Mouse (Mus musculus) heart, adult 8-10 months (tissue): ENCODE results near the gene Ascc2. TPM values are rescaled to one million over a fixed set of nuclear protein-coding genes. Genes with fewer than 3 reads are reported as not detected.
"Not testable (repeated sequence)": the region's sequence is repeated elsewhere in the genome, so short reads cannot be mapped to it uniquely, and the experiment has no call there.

ENCODE experiments used
- DNase-seq: peaks from one replicate; pipeline ENCODE4 v3.0.0; 2022; ENCODE audit warnings: low spot score
- total RNA-seq, 4 experiments: library from RNA; stranded (reverse); gene quantifications; 2 replicates each; pipeline ENCODE4 v1.2.4; 2022

Gene Ascc2
- total RNA-seq, 4 experiments from 2014 or later, result 14.1 to 18.4 (median 15.3) TPM

DNA sequence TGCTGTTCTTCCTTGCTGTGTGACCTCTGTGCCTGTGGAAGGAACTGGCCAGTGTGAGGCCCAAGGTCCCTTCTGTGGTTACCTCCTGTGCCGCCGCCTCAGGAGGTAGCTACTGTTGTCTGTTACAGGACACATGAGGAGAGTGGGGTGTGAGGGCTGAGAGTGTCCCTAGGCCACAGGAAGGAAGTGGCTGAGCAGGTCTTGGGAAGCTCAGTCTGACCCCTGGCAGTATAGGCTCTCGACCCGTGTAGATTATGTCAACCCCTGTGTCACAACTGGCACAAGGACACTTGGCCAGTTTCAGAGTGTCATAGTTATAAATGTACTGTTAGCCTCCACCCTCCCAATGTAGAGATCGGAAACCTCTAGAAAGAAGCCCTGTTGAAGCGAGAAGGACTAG is 46.0 kb downstream of the Ascc2 start:
- DNase-seq, result no peak

DNA sequence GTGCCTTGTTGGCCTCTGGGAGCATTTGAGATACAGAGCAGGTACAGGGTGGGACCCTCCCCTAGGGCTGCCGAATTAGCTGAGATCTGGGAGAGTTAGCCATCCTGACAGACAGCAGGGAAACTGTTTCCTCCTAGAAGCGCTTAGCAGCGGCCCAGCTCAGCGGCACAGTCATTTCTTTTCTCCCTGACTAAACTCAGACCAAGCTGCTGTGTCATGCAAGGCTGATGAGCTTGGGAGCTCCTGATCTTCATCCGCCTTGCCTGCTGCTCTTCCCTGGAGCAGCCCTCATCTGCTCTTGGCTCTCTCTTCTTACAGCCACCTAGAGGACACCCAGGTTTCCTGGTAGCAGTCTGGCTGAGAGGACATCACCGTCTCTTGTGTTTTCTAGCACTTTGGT is 46.6 kb downstream of the Ascc2 start:
- no peak for DNase-seq

DNA sequence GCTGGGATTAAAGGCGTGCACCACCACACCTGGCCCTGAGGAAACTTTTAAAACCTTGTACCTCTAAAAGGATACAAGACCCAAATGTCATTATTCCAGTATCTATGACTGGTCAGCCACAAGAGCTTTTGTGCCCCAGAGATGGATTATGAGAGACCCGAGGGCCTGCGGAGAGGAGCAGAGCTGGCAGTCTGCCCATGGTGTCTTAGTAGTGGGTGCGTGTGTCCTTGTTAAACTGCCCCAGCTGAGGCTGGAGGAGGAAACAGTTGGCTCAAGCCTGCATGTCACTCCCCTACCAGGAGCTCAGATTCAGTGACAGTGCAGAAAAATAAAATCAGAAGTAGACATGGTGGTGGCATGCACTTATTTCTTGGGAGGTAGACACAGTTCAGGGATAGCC is 47.5 kb downstream of the Ascc2 start:
- DNase-seq, result no peak

DNA sequence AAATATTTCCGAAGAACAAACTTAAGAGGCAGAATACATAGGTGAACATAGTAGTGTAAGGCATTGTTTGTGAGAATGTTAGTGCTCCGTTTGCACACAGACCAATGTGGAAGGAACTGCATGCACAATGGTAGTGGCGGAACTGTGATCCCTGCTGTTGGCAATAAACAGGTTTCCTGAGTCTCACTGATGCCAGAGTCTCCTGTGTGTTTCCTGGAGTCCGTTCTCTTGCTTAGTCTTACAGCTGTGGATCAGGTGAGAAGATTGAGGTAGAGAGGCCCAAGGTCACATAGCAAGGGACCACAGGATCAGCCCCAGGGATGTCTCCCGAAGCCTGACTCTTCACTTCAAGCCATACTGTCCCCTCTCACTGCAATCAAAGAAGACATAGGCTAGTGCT is 48.0 kb downstream of the Ascc2 start:
- no peak for DNase-seq

- no peak for DNase-seq
These were observed 49.5 kb downstream of the Ascc2 start for GRCm38 (mm10) chr11:4687027-4687426.

- DNase-seq, result no peak
These were observed 50.3 kb downstream of the Ascc2 start for GRCm38 (mm10) chr11:4687874-4688273.

- no peak for DNase-seq
These were observed 51.3 kb downstream of the Ascc2 start for GRCm38 (mm10) chr11:4688632-4689380.

DNA sequence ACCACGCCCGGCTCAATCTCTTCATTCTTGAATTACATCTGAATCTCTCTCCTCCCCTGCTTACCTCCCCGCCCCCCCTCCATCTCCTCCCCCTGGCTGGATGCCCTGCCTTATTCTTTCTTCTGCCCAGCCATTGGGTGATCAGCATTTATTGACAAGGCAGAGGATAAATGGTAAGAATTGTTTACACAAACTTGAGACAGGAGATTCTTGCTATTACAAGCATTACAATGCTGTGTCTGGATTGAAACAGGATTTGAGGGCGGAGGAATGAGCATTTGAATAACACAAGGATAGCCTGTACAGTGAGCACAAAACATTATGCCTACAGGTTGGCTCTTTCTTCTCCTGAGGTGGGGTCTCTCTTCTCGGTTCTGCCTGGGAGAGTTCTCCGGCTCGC is 52.8 kb downstream of the Ascc2 start:
- DNase-seq, result no peak

DNA sequence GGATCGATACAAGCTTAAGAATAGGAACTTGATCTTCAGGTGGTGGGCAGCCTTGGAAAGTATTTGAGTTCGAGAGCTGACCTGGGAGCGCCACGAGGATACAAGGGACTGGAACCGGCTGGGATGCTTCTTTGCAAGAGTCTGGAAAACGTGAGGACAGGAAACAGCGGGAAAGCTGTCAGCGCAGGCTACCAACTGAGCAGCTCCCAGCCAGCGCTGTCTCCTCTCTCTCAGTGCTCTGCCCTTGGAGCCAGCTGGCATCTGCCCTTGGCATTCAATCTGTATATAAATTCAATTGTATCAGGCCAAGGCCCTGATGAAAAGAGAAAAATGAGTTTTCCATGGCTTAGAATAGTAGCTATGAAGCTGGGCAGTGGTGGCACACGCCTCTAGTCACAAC is 53.7 kb downstream of the Ascc2 start:
- no peak for DNase-seq

- DNase-seq, result no peak
These were observed 54.6 kb downstream of the Ascc2 start for GRCm38 (mm10) chr11:4692162-4692561.

GRCm38 (mm10) chr11:4697043-4697983 is 59.8 kb downstream of the Ascc2 start:
- DNase-seq, result peak; percentile 60

DNA sequence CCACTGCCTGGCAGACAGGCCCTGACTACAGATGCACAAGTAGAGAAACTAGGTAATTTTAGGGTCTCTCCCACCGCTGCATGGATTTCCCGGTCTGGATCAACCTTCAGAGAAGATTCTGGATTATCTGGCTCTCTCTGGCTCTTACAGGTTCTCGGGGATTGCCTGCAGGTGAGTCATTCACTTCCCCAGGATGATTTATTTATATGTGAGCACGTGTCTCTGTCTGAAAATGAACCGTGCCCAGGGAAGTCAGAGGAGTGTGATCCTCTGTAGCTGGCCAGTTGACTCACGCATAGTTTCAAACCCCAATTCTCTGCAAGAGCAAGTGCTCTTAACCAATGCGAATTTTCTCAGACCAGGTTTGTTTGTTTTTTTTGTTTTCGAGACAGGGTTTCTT is 63.2 kb downstream of the Ascc2 start:
- DNase-seq, result no peak

DNA sequence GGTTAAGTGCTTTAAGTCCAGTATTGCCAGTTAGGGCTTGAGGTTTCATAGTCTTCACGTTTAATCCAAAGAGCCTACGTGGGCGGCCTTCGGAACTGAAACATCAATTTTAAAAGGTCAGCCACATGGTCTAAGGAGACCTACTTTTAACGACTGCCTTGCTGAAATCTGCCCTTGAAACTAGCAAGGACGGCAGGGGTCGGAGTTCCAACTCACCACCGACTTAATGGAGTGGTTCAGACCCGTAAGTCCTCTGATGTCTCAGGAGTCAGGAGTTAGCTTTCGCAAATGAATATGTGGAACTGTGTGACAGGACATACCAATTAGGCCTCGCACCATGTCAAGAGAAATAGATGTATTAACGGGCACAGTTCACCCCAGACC is 66.1 kb downstream of the Ascc2 start:
- no peak for DNase-seq

DNA sequence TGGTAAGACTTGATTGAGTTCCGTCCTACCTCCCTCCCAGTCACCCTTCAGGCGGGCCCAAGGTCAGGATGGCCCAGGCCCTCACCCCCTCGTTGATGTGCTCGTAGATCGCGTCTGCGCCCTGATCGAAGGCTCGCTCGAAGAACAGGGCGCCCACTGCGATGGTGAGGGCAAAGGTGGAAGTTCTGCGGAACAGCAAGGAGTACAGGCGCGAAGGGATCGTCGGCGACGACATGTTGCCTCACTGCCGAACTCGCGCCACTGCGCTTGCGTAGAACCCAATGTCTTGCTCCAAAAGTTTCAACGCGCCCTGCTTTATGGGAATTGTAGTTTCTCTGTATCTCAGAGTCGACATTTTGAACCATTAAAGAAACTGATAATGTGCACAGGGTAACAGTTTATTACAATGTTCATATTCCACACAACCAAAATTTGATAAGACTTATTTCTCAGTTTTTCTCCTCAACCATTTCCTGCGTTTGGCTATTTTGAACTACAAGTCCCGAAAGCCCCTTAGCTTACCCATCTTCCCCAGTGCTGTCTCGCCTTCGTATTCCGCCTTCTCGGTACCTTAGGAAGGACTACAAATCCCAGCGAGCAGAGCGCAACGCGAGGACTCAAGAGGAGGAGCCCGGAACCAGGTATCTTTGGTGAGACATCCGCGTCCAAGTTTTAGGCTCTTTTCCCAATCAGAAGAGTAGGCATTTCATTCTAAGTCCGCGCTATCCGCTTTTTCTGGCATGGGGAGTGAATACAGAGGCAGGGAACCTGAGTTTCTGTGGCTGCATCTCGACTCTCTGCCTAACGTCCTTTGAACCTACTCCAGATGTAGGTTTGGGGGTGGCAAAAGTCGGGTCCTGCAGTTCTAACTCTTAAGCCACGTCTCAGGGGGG is 66.8 kb downstream of the Ascc2 start, which contains the start of the genes Uqcr10 and Zmat5:
Gene Uqcr10 (minus strand): TSS at position 271 of the 893 bp plus-strand sequence.
Gene Zmat5 (plus strand): TSS at position 607 of the 893 bp plus-strand sequence.
- DNase-seq, result peak; percentile 92

- no peak for DNase-seq
These were observed 67.6 kb downstream of the Ascc2 start for GRCm38 (mm10) chr11:4705178-4705577.

DNA sequence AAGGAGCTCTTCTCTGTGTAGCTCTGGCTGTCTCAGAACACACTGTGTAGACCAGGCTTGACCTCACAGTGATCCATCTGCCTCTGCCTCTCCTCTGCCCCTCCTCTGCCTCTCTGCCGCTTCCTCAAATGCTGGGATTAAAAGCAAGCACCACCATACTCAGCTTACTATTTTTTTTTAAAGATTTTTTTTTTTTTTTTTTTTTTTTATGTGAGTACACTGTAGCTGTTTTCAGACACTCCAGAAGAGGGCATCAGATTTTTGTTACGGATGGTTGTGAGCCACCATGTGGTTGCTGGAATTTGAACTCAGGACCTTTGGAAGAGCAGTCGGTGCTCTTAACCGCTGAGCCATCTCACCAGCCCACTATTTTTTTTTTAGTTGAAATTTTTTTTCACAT is 72.6 kb downstream of the Ascc2 start:
- not testable (repeated sequence) for DNase-seq

DNA sequence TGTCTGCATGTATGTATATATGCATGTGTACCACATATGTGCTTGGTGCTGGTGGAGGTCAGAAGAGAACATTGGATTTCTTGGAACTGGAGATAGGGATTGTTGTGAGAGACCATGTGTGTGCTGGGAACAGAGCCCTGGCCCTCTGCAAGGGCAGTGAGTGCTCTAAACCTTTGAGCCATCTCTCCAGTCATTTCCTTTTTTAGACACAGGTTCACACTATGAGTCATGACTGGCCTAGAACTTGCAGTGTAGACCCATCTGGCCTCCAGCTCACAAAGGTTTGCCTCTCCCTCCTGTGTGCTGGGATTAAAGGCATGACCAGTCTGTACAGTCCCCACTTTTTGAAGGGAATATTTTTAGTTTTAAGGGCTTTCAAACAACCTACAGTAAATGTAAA is 75.3 kb downstream of the Ascc2 start:
- no peak for DNase-seq

- no peak for DNase-seq
These were observed 77.2 kb downstream of the Ascc2 start for GRCm38 (mm10) chr11:4714727-4715126.

- no peak for DNase-seq
These were observed 78.0 kb downstream of the Ascc2 start for GRCm38 (mm10) chr11:4715596-4715995.

GRCm38 (mm10) chr11:4716530-4717236 is 79.1 kb downstream of the Ascc2 start:
- DNase-seq, result no peak

DNA sequence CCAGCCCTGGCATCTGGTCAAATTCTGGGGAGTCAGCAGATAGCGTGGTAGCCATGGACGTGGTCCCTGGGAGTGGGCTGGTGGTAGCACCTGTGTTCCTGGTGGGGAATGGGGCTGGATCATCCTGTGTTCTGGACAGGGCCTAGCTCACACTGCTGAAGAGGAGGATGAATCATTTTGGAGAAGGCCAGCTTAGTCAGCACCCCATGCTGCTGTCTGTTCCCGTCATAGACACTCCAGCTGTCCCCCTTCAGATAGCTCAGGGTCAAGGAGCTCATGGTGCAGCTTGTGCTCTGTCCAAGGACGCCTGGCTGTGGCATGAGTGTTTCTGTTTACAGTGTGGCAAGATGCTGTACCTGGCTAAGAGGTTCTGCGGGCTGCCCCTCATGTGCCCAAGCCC is 81.0 kb downstream of the Ascc2 start:
- no peak for DNase-seq
